ENCODE assay signal across 23 mouse cellular contexts in the genomic region with DNA sequence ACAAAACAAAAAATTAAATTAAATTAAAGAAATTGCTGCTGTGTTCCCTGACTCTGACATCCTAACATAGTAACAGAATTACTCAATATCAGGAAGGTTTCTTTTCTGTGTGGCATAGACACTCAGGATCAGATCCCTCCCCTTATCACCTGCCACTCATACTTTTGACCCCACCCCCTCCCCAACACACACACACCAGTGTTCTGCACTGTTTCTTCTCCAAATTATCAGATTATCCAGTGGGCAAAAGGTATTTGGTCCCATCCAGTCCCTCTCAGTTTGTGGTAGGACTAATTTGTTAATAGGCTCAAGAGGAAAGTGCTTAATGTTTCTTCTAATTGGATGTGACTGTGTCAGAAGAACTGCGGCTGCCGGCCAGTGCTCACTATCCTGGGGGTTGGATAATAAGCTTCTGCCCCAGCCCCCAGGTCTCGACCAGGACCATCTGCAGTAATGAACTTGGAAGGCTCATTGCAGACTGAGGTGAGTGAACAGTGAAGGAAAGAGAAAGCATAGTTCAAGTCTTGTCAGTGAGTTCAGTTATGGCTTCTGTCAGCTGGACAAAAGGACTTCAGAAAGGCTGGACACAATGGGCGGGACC. TPM values are rescaled to one million over a fixed set of nuclear protein-coding genes. Genes with fewer than 3 reads are reported as not detected.
"Had no signal": no experiment of that assay in that cellular context is flagged by ENCODE, and none has a peak within 500 bp of the region (broad histone marks: within the 10 kb centered on the region; RNA-seq: fewer than 3 reads in every experiment).

No protein-coding gene starts in this region.

- H3K27me3 ChIP-seq: midbrain, embryonic 12.5 days; midbrain, embryonic 15.5 days; neural tube, embryonic 12.5 days; neural tube, embryonic 15.5 days had no signal

- H3K4me3 ChIP-seq: midbrain, embryonic 12.5 days; midbrain, embryonic 15.5 days; neural tube, embryonic 12.5 days; neural tube, embryonic 15.5 days had no signal

- H3K4me2 ChIP-seq: lung, embryonic 14.5 days; midbrain, embryonic 12.5 days; midbrain, embryonic 15.5 days; neural tube, embryonic 12.5 days; neural tube, embryonic 15.5 days had no signal

- H3K36me3 ChIP-seq: midbrain, embryonic 12.5 days; midbrain, embryonic 15.5 days; neural tube, embryonic 12.5 days; neural tube, embryonic 15.5 days had no signal

- H3K27ac ChIP-seq: kidney, postnatal 0 days; liver, embryonic 14.5 days; macrophage; midbrain, embryonic 12.5 days; midbrain, embryonic 15.5 days; neural tube, embryonic 12.5 days; neural tube, embryonic 15.5 days; stomach, postnatal 0 days had no signal

- DNase-seq: kidney, adult 2 months; kidney, postnatal 25 days; liver, postnatal 0 days; lung, embryonic 14.5 days; right cerebral cortex, adult 18-20 months; right cerebral cortex, postnatal 14 days; right cerebral cortex, postnatal 4 days; thymus, adult 2 months; thymus, postnatal 14 days; thymus, postnatal 4 days had no signal

- ATAC-seq: liver, postnatal 0 days; lung, postnatal 0 days; midbrain, embryonic 15.5 days had no signal

- H3K9me3 ChIP-seq: midbrain, embryonic 12.5 days; midbrain, embryonic 15.5 days; neural tube, embryonic 12.5 days; neural tube, embryonic 15.5 days had no signal

- H3K4me1 ChIP-seq: midbrain, embryonic 12.5 days; midbrain, embryonic 15.5 days; neural tube, embryonic 12.5 days; neural tube, embryonic 15.5 days had no signal

- H3K9ac ChIP-seq: liver, embryonic 14.5 days; liver, postnatal 0 days; lung, embryonic 14.5 days; midbrain, embryonic 12.5 days; midbrain, embryonic 15.5 days; neural tube, embryonic 12.5 days; neural tube, embryonic 15.5 days had no signal

RNA-seq across cellular contexts. Expression of gene Foxi3, which starts 39.9 kb away (rescaled TPM):
- polyA plus RNA-seq: kidney, adult 2 months; kidney, embryonic 14.5 days; kidney, postnatal 0 days; large intestine, adult 2 months; liver, adult 2 months; liver, embryonic 14.5 days; liver, postnatal 0 days; lung, embryonic 14.5 days; lung, postnatal 0 days; macrophage; midbrain, embryonic 12.5 days; midbrain, embryonic 15.5 days; neural tube, embryonic 12.5 days; neural tube, embryonic 15.5 days; stomach, embryonic 14.5 days; stomach, postnatal 0 days had no signal
